14 mouse cellular contexts compared by ENCODE assay signal in the genomic region with DNA sequence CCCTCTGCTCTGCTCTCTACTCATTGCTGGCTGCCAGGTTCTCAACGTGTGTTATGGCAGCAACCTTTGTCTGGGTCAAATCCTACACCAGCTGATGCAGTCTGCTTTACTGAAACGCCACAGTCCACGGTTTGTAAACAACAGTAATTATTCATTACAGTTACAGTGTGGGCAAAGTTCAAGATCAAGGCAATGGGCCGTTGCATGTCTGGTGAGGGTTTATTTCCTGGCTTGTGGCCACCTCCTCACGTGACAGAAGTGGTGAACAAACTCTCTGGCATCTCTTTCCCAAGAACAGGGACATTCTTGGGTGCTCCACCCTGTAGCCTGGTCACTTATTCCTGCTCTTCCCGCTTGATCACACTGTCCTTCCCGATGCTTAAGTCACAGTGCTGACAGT.
DNase-seq lines count a peak whose midpoint lies in the region; ATAC-seq and TF ChIP-seq lines count a peak whose summit lies in the region.
"Had no signal": no experiment of that assay in that cellular context is flagged by ENCODE, and none has a peak within 500 bp of the region (broad histone marks: within the 10 kb centered on the region; RNA-seq: fewer than 3 reads in every experiment).

No protein-coding gene starts in this region.

- peak; percentile 81 for DNase-seq in kidney, adult 11 months
- DNase-seq in Patski (ENCODE audit: low read depth, low spot score), result peak; percentile 30
- DNase-seq in kidney, postnatal 25 days, result peak; percentile 90 to 91
- DNase-seq in heart, adult 11 months, result no peak
- DNase-seq in retina, embryonic 14.5 days (ENCODE audit: low spot score), result no peak
- no peak for DNase-seq in left cerebral cortex, postnatal 10 days (ENCODE audit: extremely low spot score in 1 of 2, low spot score in 2 of 2)
- DNase-seq: cerebellum, adult 11 months; embryo, embryonic 11 days; heart, adult 2 months; heart, postnatal 14 days; midbrain, embryonic 14.5 days had no signal

- POLR2A ChIA-PET in Patski (lab: Charles Lee), result no interaction called here

- TF ChIP-seq CTCF in Patski (IDR thresholded peaks at IDR 0.05), result no peak

- no peak overlapping the region for H3K4me2 ChIP-seq in kidney, embryonic 14.5 days (replicated peaks; ENCODE audit: low read depth, low read length)
- no peak overlapping the region for H3K4me2 ChIP-seq in intestine, embryonic 16.5 days (ENCODE audit: low read depth, low read length)
- H3K4me2 ChIP-seq: neural tube, embryonic 12.5 days had no signal

- in situ Hi-C loops in Patski (cut with MboI; ENCODE audit: low pct_unique_long_range_greater_than_20kb), result no loop called here

- CTCF ChIA-PET in Patski (lab: Charles Lee), result no interaction called here

- H3K9ac ChIP-seq in kidney, embryonic 14.5 days (ENCODE audit: low read depth, low read length), result no peak overlapping the region
- H3K9ac ChIP-seq in intestine, embryonic 16.5 days (ENCODE audit: low read depth, low read length), result no peak overlapping the region
- H3K9ac ChIP-seq: neural tube, embryonic 12.5 days had no signal

- no peaks in the 10 kb centered on the region for H3K36me3 ChIP-seq in kidney, embryonic 14.5 days (ENCODE audit: control insufficient read depth, insufficient read depth, low read length)
- H3K36me3 ChIP-seq in intestine, embryonic 16.5 days (ENCODE audit: control insufficient read depth, insufficient read depth, low read length), result no peaks in the 10 kb centered on the region
- H3K36me3 ChIP-seq: neural tube, embryonic 12.5 days had no signal

- H3K4me3 ChIP-seq in kidney, embryonic 14.5 days (ENCODE audit: low read length), result no peak overlapping the region
- H3K4me3 ChIP-seq in intestine, embryonic 16.5 days (ENCODE audit: low read length), result no peak overlapping the region
- H3K4me3 ChIP-seq: heart, adult 2 months; neural tube, embryonic 12.5 days had no signal

- intact Hi-C loops in left cerebral cortex, postnatal 10 days (cut with DNase I), result no loop called here

- H3K27ac ChIP-seq in kidney, embryonic 14.5 days (ENCODE audit: low read depth, low read length), result no peak overlapping the region
- H3K27ac ChIP-seq in intestine, embryonic 16.5 days (ENCODE audit: low read length), result no peak overlapping the region
- H3K27ac ChIP-seq: heart, adult 2 months; neural tube, embryonic 12.5 days had no signal

- H3K9me3 ChIP-seq in kidney, embryonic 14.5 days (ENCODE audit: control insufficient read depth, low read length), result no peaks in the 10 kb centered on the region
- no peaks in the 10 kb centered on the region for H3K9me3 ChIP-seq in intestine, embryonic 16.5 days (ENCODE audit: control insufficient read depth, low read length)
- H3K9me3 ChIP-seq: neural tube, embryonic 12.5 days had no signal

- no peak for ATAC-seq in kidney, embryonic 14.5 days (ENCODE audit: low FRiP score, low TSS enrichment)
- peak; percentile 51 for ATAC-seq in Patski
- peak; percentile 71 for ATAC-seq in intestine, embryonic 16.5 days

- H3K4me1 ChIP-seq in kidney, embryonic 14.5 days (ENCODE audit: control insufficient read depth, insufficient read depth, low read length), result no peaks in the 10 kb centered on the region
- H3K4me1 ChIP-seq in intestine, embryonic 16.5 days (ENCODE audit: control insufficient read depth, insufficient read depth, low read length), result peaks cover 7% of the 10 kb centered on the region; the same call in 1 of the 2 replicates
- H3K4me1 ChIP-seq: neural tube, embryonic 12.5 days had no signal

- WGBS in kidney, embryonic 14.5 days, result 41% methylated on average over 7 of the region's 7 CpGs
- 43% methylated on average over 7 of the region's 7 CpGs for WGBS in intestine, embryonic 16.5 days

- H3K27me3 ChIP-seq in kidney, embryonic 14.5 days (ENCODE audit: control insufficient read depth, insufficient read depth, low read length), result no peaks in the 10 kb centered on the region
- no peaks in the 10 kb centered on the region for H3K27me3 ChIP-seq in Patski
- no peaks in the 10 kb centered on the region for H3K27me3 ChIP-seq in intestine, embryonic 16.5 days (replicated peaks; ENCODE audit: control insufficient read depth, insufficient read depth, low read length)
- H3K27me3 ChIP-seq: neural tube, embryonic 12.5 days had no signal

Comparison
In these comparisons a context has a peak if more than half of its experiments do, and no peak if none do; other contexts are left out.
1. DNase-seq: peak in kidney, adult 11 months (single experiment), Patski (single experiment) and kidney, postnatal 25 days (2 of 2); none in heart, adult 11 months (single experiment), retina, embryonic 14.5 days (single experiment) and left cerebral cortex, postnatal 10 days (0 of 2).